Mouse (Mus musculus) liver, postnatal 0 days (tissue): ENCODE results near the gene Chst1. TPM values are rescaled to one million over a fixed set of nuclear protein-coding genes. Genes with fewer than 3 reads are reported as not detected.

ENCODE experiments used
- ATAC-seq: fragments of 200-750 bp; cut with Nextera tagmentation; 2 replicates; pipeline ENCODE4 v1.8.0; 2017; ENCODE audit warnings: mild to moderate bottlenecking, moderate library complexity
- DNase-seq: peaks from one replicate; pipeline ENCODE4 v3.0.0-alpha.2; 2016
- H3K27ac ChIP-seq: fragments of 300-500 bp; sonication (generic); 2 replicates; pipeline ENCODE4 v1.5.1; 2014; ENCODE audit warnings: antibody characterized with exemption, moderate library complexity, mild to moderate bottlenecking, low read depth
- H3K27me3 ChIP-seq: fragments of 300-500 bp; sonication (generic); 2 replicates; pipeline ENCODE4 v1.6.1; 2014; ENCODE audit warnings: low read length, control low read depth, mixed read lengths; ENCODE audit not compliant: insufficient read depth
- H3K36me3 ChIP-seq: fragments of 300-500 bp; sonication (generic); replicated peaks from 2 replicates; pipeline ENCODE4 v1.6.1; 2014; ENCODE audit warnings: mild to moderate bottlenecking, control low read depth, low read length, moderate library complexity, mixed read lengths; ENCODE audit not compliant: insufficient read depth
- H3K4me1 ChIP-seq: fragments of 300-500 bp; sonication (generic); 2 replicates; pipeline ENCODE4 v1.6.1; 2014; ENCODE audit warnings: antibody characterized with exemption, mild to moderate bottlenecking, control low read depth; ENCODE audit not compliant: insufficient read depth
- H3K4me2 ChIP-seq: fragments of 300-500 bp; sonication (generic); 2 replicates; pipeline ENCODE4 v1.6.1; 2014; ENCODE audit warnings: low read depth, mild to moderate bottlenecking, low read length, moderate library complexity, mixed read lengths
- H3K4me3 ChIP-seq: fragments of 300-500 bp; sonication (generic); 2 replicates; pipeline ENCODE4 v1.5.1; 2014; ENCODE audit warnings: low read depth, low read length
- H3K9ac ChIP-seq: fragments of 300-500 bp; sonication (generic); replicated peaks from 2 replicates; pipeline ENCODE4 v1.6.1; 2014; ENCODE audit warnings: mild to moderate bottlenecking, moderate library complexity
- H3K9me3 ChIP-seq: fragments of 300-500 bp; sonication (generic); 2 replicates; pipeline ENCODE4 v1.6.1; 2016; ENCODE audit warnings: mild to moderate bottlenecking, control low read depth, low read length, mixed read lengths
- CTCF ChIP-seq: sonication (generic); IDR thresholded peaks from 2 replicates; pipeline ENCODE4 v1.5.1; 2016; ENCODE audit warnings: antibody characterized with exemption, low read depth
- EP300 ChIP-seq: IDR thresholded peaks from 2 replicates; pipeline ENCODE4 v1.6.1; 2016; ENCODE audit warnings: antibody characterized with exemption, low read depth, mild to moderate bottlenecking
- WGBS: fragments of 180-500 bp; shearing (Covaris S2); extraction: QIAGEN DNeasy Blood & Tissue Kit; methylation state at CpG from one replicate; pipeline ENCODE4 v1.1.7; 2014; ENCODE audit not compliant: insufficient replicate concordance; 5-methylcytosine and 5-hydroxymethylcytosine counted together
- polyA plus RNA-seq: library from polyadenylated mRNA; unstranded; fragments of >200 nt; fragmentation: Nextera tagmentation; extraction: Ambion mirVana; gene quantifications from 2 replicates; pipeline ENCODE4 v1.2.1, GENCODE M21; 2015

Chst1 gene
- polyA plus RNA-seq, 1 experiment from 2014 or later = 0.06 TPM

- Histone ChIP-seq H3K9me3 (no peaks in the 10 kb centered on the region), H3K36me3 (no peaks in the 10 kb centered on the region), H3K4me1 (peaks cover 3% of the 10 kb centered on the region; the same call in 1 of the 2 replicates), H3K27ac (no peak overlapping the region), H3K27me3 (peaks cover 52% of the 10 kb centered on the region), H3K4me3 (peak overlapping the region; percentile 29), H3K4me2 (peak overlapping the region; percentile 73), H3K9ac (no peak overlapping the region)
- WGBS = 5% methylated on average over 9 of the region's 17 CpGs
- no peak for TF ChIP-seq EP300
- no peak for TF ChIP-seq CTCF
- DNase-seq (no peak), ATAC-seq (no peak)
Observed at GRCm38 (mm10) chr2:92600348-92600670, 802 bp downstream of the Chst1 start.

- 44% methylated on average over 4 of the region's 4 CpGs for whole genome bisulfite sequencing
- H3K4me3 ChIP-seq = no peak overlapping the region
- H3K9me3 ChIP-seq = no peaks in the 10 kb centered on the region
- no peak overlapping the region for H3K9ac ChIP-seq
- DNase-seq = no peak
- TF ChIP-seq CTCF (no peak), EP300 (no peak)
- H3K4me2 ChIP-seq = no peak overlapping the region
- H3K27me3 ChIP-seq = peaks cover 52% of the 10 kb centered on the region
- H3K4me1 ChIP-seq = peaks cover 3% of the 10 kb centered on the region; the same call in 1 of the 2 replicates
- H3K27ac ChIP-seq = no peak overlapping the region
- ATAC-seq = no peak
- no peaks in the 10 kb centered on the region for H3K36me3 ChIP-seq
Observed at GRCm38 (mm10) chr2:92601246-92601645, 1.7 kb downstream of the Chst1 start.

- H3K9ac ChIP-seq = no peak overlapping the region
- no peak overlapping the region for H3K4me2 ChIP-seq
- no peak overlapping the region for H3K4me3 ChIP-seq
- ATAC-seq (no peak), DNase-seq (no peak)
- TF ChIP-seq CTCF (no peak), EP300 (no peak)
- H3K4me1 ChIP-seq = peaks cover 3% of the 10 kb centered on the region; the same call in 1 of the 2 replicates
- H3K9me3 ChIP-seq = no peaks in the 10 kb centered on the region
- H3K27me3 ChIP-seq = peaks cover 52% of the 10 kb centered on the region
- H3K27ac ChIP-seq = no peak overlapping the region
- 28% methylated on average over 12 of the region's 12 CpGs for WGBS
- no peaks in the 10 kb centered on the region for H3K36me3 ChIP-seq
Observed at GRCm38 (mm10) chr2:92602073-92602472, 2.6 kb downstream of the Chst1 start.

GRCm38 (mm10) chr2:92603591-92603990 lies 4.1 kb downstream of the Chst1 start:
- TF ChIP-seq EP300 = no peak
- no peak for TF ChIP-seq CTCF
- ATAC-seq (no peak), DNase-seq (no peak)
- H3K9me3 ChIP-seq = no peaks in the 10 kb centered on the region
- H3K27ac ChIP-seq = no peak overlapping the region
- H3K4me1 ChIP-seq = peaks cover 3% of the 10 kb centered on the region; the same call in 1 of the 2 replicates
- H3K4me2 ChIP-seq = no peak overlapping the region
- 70% methylated on average over 5 of the region's 5 CpGs for WGBS
- no peaks in the 10 kb centered on the region for H3K36me3 ChIP-seq
- H3K4me3 ChIP-seq = no peak overlapping the region
- peaks cover 47% of the 10 kb centered on the region for H3K27me3 ChIP-seq
- no peak overlapping the region for H3K9ac ChIP-seq

GRCm38 (mm10) chr2:92604565-92604964 lies 5.1 kb downstream of the Chst1 start:
- Histone ChIP-seq H3K27me3 (peaks cover 38% of the 10 kb centered on the region), H3K4me2 (no peak overlapping the region), H3K9me3 (no peaks in the 10 kb centered on the region), H3K27ac (no peak overlapping the region), H3K9ac (no peak overlapping the region), H3K4me1 (peaks cover 3% of the 10 kb centered on the region; the same call in 1 of the 2 replicates), H3K4me3 (no peak overlapping the region), H3K36me3 (no peaks in the 10 kb centered on the region)
- 81% methylated on average over 5 of the region's 5 CpGs for WGBS
- TF ChIP-seq EP300 = no peak
- TF ChIP-seq CTCF = no peak
- no peak for ATAC-seq
- no peak for DNase-seq

- DNase-seq = no peak
- Histone ChIP-seq H3K9me3 (no peaks in the 10 kb centered on the region), H3K27me3 (peaks cover 24% of the 10 kb centered on the region), H3K36me3 (no peaks in the 10 kb centered on the region), H3K4me3 (no peak overlapping the region), H3K9ac (no peak overlapping the region), H3K27ac (no peak overlapping the region), H3K4me1 (no peaks in the 10 kb centered on the region), H3K4me2 (no peak overlapping the region)
- WGBS = 49% methylated on average over 5 of the region's 5 CpGs
- no peak for ATAC-seq
- no peak for TF ChIP-seq EP300
- TF ChIP-seq CTCF = no peak
Observed at GRCm38 (mm10) chr2:92605995-92606394, 6.5 kb downstream of the Chst1 start.

GRCm38 (mm10) chr2:92607153-92607552 lies 7.6 kb downstream of the Chst1 start:
- no peaks in the 10 kb centered on the region for H3K9me3 ChIP-seq
- H3K27me3 ChIP-seq = peaks cover 12% of the 10 kb centered on the region; the same call in 1 of the 2 replicates
- DNase-seq (no peak), ATAC-seq (no peak)
- H3K27ac ChIP-seq = no peak overlapping the region
- H3K9ac ChIP-seq = no peak overlapping the region
- H3K4me1 ChIP-seq = no peaks in the 10 kb centered on the region
- H3K36me3 ChIP-seq = no peaks in the 10 kb centered on the region
- no peak overlapping the region for H3K4me2 ChIP-seq
- 42% methylated on average over 6 of the region's 6 CpGs for WGBS
- H3K4me3 ChIP-seq = no peak overlapping the region
- TF ChIP-seq CTCF = no peak
- no peak for TF ChIP-seq EP300
